In the genomic region with DNA sequence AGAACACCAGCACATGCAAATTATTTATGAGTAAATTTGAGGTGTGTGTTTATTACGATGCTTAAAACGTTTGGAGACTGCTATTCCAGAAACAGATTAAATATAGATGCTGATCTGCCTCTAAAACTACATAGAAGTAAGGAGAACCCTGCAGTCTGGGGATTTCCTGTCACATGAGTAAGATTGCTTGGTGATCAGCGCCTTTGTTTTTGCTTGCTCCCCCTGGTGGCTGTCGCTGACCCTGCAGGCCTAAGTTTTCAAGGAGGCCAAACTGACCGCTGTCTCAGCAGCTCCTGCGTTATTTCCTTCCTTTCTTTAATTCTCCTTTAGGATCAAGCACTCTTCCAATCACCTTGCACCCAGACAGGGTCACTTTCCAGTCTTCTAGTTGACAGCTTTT, we compare ENCODE assay signal across 8 mouse cellular contexts. TPM values are rescaled to one million over a fixed set of nuclear protein-coding genes. Genes with fewer than 3 reads are reported as not detected.
DNase-seq lines count a peak whose midpoint lies in the region; ATAC-seq and TF ChIP-seq lines count a peak whose summit lies in the region.

No protein-coding gene starts in this region.

- DNase-seq in ES-CJ7 (ENCODE audit: low read depth, low spot score) = peak; percentile 69
- DNase-seq in adrenal gland, postnatal 36 days = peak; percentile 79 to 82
- DNase-seq in heart, postnatal 10 days = peak; percentile 81 to 86
- peak; percentile 58 for DNase-seq in layer of hippocampus, adult 9-10 months (ENCODE audit: low spot score)
- DNase-seq in right cerebral cortex, postnatal 14 days = peak; percentile 69
- DNase-seq in urinary bladder, postnatal 36 days (ENCODE audit: low spot score in 2 of 2) = peak; percentile 74 to 75

- peak; percentile 67 for TF ChIP-seq CTCF in embryonic fibroblast, embryonic 13.5 days (IDR thresholded peaks at IDR 0.05; ENCODE audit: borderline replicate concordance, insufficient read depth, low read length)

- peak; percentile 99 for ATAC-seq in megakaryocyte, adult 5-6 weeks (ENCODE audit: poor library complexity, severe bottlenecking)

- H3K4me3 ChIP-seq in embryonic fibroblast, embryonic 13.5 days (ENCODE audit: insufficient read depth, low read length) = no peak overlapping the region

- intact Hi-C loops in heart, postnatal 10 days (cut with DNase I) = loop anchor here (1.0 to 2.0 kb wide), 2 partner anchors 130 to 268 kb away; no protein-coding TSS in a partner anchor

- no peak for TF ChIP-seq POLR2A in embryonic fibroblast, embryonic 13.5 days (IDR thresholded peaks at IDR 0.05; ENCODE audit: low read depth, low read length)

- no peak overlapping the region for H3K27ac ChIP-seq in embryonic fibroblast, embryonic 13.5 days (ENCODE audit: insufficient read depth, low read length)

- no peaks in the 10 kb centered on the region for H3K4me1 ChIP-seq in embryonic fibroblast, embryonic 13.5 days (ENCODE audit: control insufficient read depth, insufficient read depth, low read length)

RNA-seq across cellular contexts. Expression of a gene that starts 11.0 kb away (rescaled TPM):
- total RNA-seq in adrenal gland, postnatal 36 days (2021) = 10 to 100 TPM; 15.2 to 16.2 TPM
- 9.0 and 12.2 TPM in 2 replicates for polyA plus RNA-seq in embryonic fibroblast, embryonic 13.5 days (2011; ENCODE audit: insufficient read length, low read depth, missing spikeins)
- total RNA-seq in heart, postnatal 10 days (2021) = 1 to 10 TPM; 2.2 to 2.4 TPM
- total RNA-seq in megakaryocyte, adult 5-6 weeks (2015) = 0.13 and 0.27 TPM in 2 replicates
- 0.26 and 2.2 TPM in 2 replicates for total RNA-seq in megakaryocyte, adult 5-6 weeks (2017)

Comparison
In these comparisons a context has a peak if more than half of its experiments do, and no peak if none do; other contexts are left out.
1. RNA of a gene that starts 11.0 kb away (total RNA-seq): 15.2 to 16.2 TPM in adrenal gland, postnatal 36 days; 2.2 to 2.4 TPM in heart, postnatal 10 days and 0.13 to 2.2 TPM in megakaryocyte, adult 5-6 weeks; every median in the first group is over 4 times any median in the second.
2. Peak in every context shown above with its lines, with median percentiles within 50 percentile points of each other: DNase-seq.